Mouse (Mus musculus) lung, postnatal 4 days (tissue): ENCODE data around the gene Pomgnt1.
A peak's percentile ranks its signal among the peaks of the same experiment; 100 is the strongest.

Source experiments
- DNase-seq, 2 experiments: peaks; one replicate each; pipeline ENCODE4 v3.0.0; 2021

Gene Pomgnt1

GRCm38 (mm10) chr4:116140801-116141574 is 17.3 kb downstream of the Pomgnt1 start:
- no peak for DNase-seq

- no peak for DNase-seq
Observed at GRCm38 (mm10) chr4:116141736-116142135, 18.1 kb downstream of the Pomgnt1 start.

- no peak for DNase-seq
Observed at GRCm38 (mm10) chr4:116142269-116142668, 18.6 kb downstream of the Pomgnt1 start.

GRCm38 (mm10) chr4:116143317-116143811 is 19.7 kb downstream of the Pomgnt1 start:
- peak; percentile 28 to 40 for DNase-seq

GRCm38 (mm10) chr4:116143891-116144717 is 20.5 kb downstream of the Pomgnt1 start:
- DNase-seq = peak; percentile 75

- DNase-seq = no peak
Observed at GRCm38 (mm10) chr4:116149812-116150155, 26.1 kb downstream of the Pomgnt1 start.

GRCm38 (mm10) chr4:116150156-116150861 is 26.7 kb downstream of the Pomgnt1 start:
- peak; percentile 80 to 86 for DNase-seq

GRCm38 (mm10) chr4:116150862-116151221 is 27.2 kb downstream of the Pomgnt1 start:
- no peak for DNase-seq

- DNase-seq = no peak
Observed at GRCm38 (mm10) chr4:116151238-116151637, 27.6 kb downstream of the Pomgnt1 start, which contains the start of gene Lurap1. TSS of gene Lurap1 (minus strand) at chr4:116151338.

GRCm38 (mm10) chr4:116152702-116153101 is 29.1 kb downstream of the Pomgnt1 start:
- no peak for DNase-seq

GRCm38 (mm10) chr4:116157882-116158281 is 34.2 kb downstream of the Pomgnt1 start:
- DNase-seq = no peak

- peak in 1 of 2 experiments; percentile 53 for DNase-seq
Observed at GRCm38 (mm10) chr4:116159912-116160311, 36.3 kb downstream of the Pomgnt1 start.

- DNase-seq = no peak
Observed at GRCm38 (mm10) chr4:116160769-116161168, 37.1 kb downstream of the Pomgnt1 start.

GRCm38 (mm10) chr4:116162142-116162541 is 38.5 kb downstream of the Pomgnt1 start:
- DNase-seq = no peak

GRCm38 (mm10) chr4:116164759-116165554 is 41.3 kb downstream of the Pomgnt1 start:
- DNase-seq = peak in 1 of 2 experiments; percentile 20

- no peak for DNase-seq
Observed at GRCm38 (mm10) chr4:116165708-116166407, 42.2 kb downstream of the Pomgnt1 start.

GRCm38 (mm10) chr4:116167404-116167803 is 43.8 kb downstream of the Pomgnt1 start, which contains the start of gene Tspan1:
TSS of gene Tspan1 (minus strand) at chr4:116167601.
- peak; percentile 77 to 85 for DNase-seq

- peak; percentile 69 to 86 for DNase-seq
Observed at GRCm38 (mm10) chr4:116168617-116169352, 45.1 kb downstream of the Pomgnt1 start.

GRCm38 (mm10) chr4:116169353-116169672 is 45.7 kb downstream of the Pomgnt1 start:
- no peak for DNase-seq

GRCm38 (mm10) chr4:116173072-116173471 is 49.4 kb downstream of the Pomgnt1 start, which contains the start of the genes 1700042G07Rik and Gm49337:
TSS of gene 1700042G07Rik (plus strand) at chr4:116173372.
TSS of gene Gm49337 (plus strand) at chr4:116173384.
- no peak for DNase-seq

- DNase-seq = no peak
Observed at GRCm38 (mm10) chr4:116173752-116174151, 50.1 kb downstream of the Pomgnt1 start.
